10 mouse cellular contexts compared by ENCODE assay signal in the genomic region with DNA sequence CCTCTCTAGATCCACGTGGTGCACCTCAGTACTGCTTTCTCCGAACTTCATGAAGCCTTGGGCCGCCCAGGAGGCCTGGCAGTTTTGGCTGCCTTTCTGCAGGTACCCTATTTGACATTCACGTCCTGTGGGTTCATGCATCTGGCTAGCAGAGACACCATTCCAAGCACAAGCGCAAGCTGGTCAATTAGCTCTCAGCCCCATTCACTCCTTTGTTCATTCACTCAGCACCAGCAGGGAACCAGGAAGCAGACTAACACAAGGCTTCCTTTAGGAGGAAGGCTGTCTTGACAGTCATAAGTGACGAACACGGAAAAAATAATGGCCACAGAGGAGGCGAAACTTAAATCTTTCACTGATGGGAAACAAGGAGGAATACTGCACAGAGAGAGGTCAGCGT. TPM values are rescaled to one million over a fixed set of nuclear protein-coding genes. Genes with fewer than 3 reads are reported as not detected.
DNase-seq lines count a peak whose midpoint lies in the region; ATAC-seq and TF ChIP-seq lines count a peak whose summit lies in the region.
"Had no signal": no experiment of that assay in that cellular context is flagged by ENCODE, and none has a peak within 500 bp of the region (broad histone marks: within the 10 kb centered on the region; RNA-seq: fewer than 3 reads in every experiment).

No protein-coding gene starts in this region.

- no peaks in the 10 kb centered on the region for H3K36me3 ChIP-seq in heart, embryonic 11.5 days (ENCODE audit: control insufficient read depth, insufficient read depth, low read length)
- no peaks in the 10 kb centered on the region for H3K36me3 ChIP-seq in ES-Bruce4 (ENCODE audit: control insufficient read depth, insufficient read depth, low read length, poor library complexity, severe bottlenecking)
- H3K36me3 ChIP-seq in forebrain, postnatal 0 days (ENCODE audit: insufficient read depth) = no peaks in the 10 kb centered on the region
- H3K36me3 ChIP-seq in liver, postnatal 0 days (replicated peaks; ENCODE audit: insufficient read depth, low read length) = no peaks in the 10 kb centered on the region

- peak overlapping the region; percentile 85 for H3K4me2 ChIP-seq in heart, embryonic 11.5 days
- H3K4me2 ChIP-seq in forebrain, postnatal 0 days (ENCODE audit: low read depth) = peak overlapping the region; percentile 46
- peak overlapping the region; percentile 87 for H3K4me2 ChIP-seq in liver, postnatal 0 days (ENCODE audit: low read depth, low read length)

- WGBS in heart, embryonic 11.5 days (ENCODE audit: insufficient replicate concordance) = 28% methylated on average over 9 of the region's 9 CpGs
- WGBS in forebrain, postnatal 0 days = 18% methylated on average over 9 of the region's 9 CpGs
- 23% methylated on average over 9 of the region's 9 CpGs for WGBS in liver, postnatal 0 days (ENCODE audit: insufficient replicate concordance)

- no peaks in the 10 kb centered on the region for H3K27me3 ChIP-seq in heart, embryonic 11.5 days (ENCODE audit: control insufficient read depth, insufficient read depth, low read length)
- no peaks in the 10 kb centered on the region for H3K27me3 ChIP-seq in ES-Bruce4 (ENCODE audit: control insufficient read depth, insufficient read depth, low read length, poor library complexity, severe bottlenecking)
- peaks cover 3% of the 10 kb centered on the region for H3K27me3 ChIP-seq in forebrain, postnatal 0 days (ENCODE audit: insufficient read depth, low read length)
- H3K27me3 ChIP-seq in liver, postnatal 0 days (ENCODE audit: insufficient read depth, low read length) = 0 out of 2 replicates have a peak, but pooled peaks cover 5% of the 10 kb centered on the region

- TF ChIP-seq CTCF in ES-Bruce4 (IDR thresholded peaks at IDR 0.05; ENCODE audit: low read depth, low read length) = no peak
- no peak for TF ChIP-seq CTCF in forebrain, postnatal 0 days (IDR thresholded peaks at IDR 0.05; ENCODE audit: low read depth)
- no peak for TF ChIP-seq CTCF in liver, postnatal 0 days (IDR thresholded peaks at IDR 0.05; ENCODE audit: low read depth)

- DNase-seq in heart, adult 8-10 months (ENCODE audit: low spot score) = no peak
- no peak for DNase-seq in forebrain, postnatal 0 days
- DNase-seq in liver, postnatal 0 days = no peak
- DNase-seq in cerebellum, postnatal 14 days = no peak
- DNase-seq in layer of hippocampus, adult 11-12 months (ENCODE audit: low spot score) = no peak
- DNase-seq in thymus, postnatal 10 days (ENCODE audit: low spot score in 2 of 2) = no peak
- DNase-seq: kidney, postnatal 14 days; right cerebral cortex, postnatal 14 days had no signal

- no peak for ATAC-seq in heart, embryonic 11.5 days (replicated peaks; ENCODE audit: insufficient number of reproducible peaks, low FRiP score, low TSS enrichment)
- no peak for ATAC-seq in forebrain, postnatal 0 days
- peak; percentile 2; the same call in 1 of the 2 replicates for ATAC-seq in liver, postnatal 0 days

- no peak for TF ChIP-seq POLR2A in ES-Bruce4 (IDR thresholded peaks at IDR 0.05; ENCODE audit: insufficient read depth, low read length)

- TF ChIP-seq EP300 in ES-Bruce4 (IDR thresholded peaks at IDR 0.05; ENCODE audit: insufficient read depth, low read depth, low read length) = no peak
- no peak for TF ChIP-seq EP300 in liver, postnatal 0 days (IDR thresholded peaks at IDR 0.05; ENCODE audit: low read depth)

- no peak overlapping the region for H3K27ac ChIP-seq in heart, embryonic 11.5 days (ENCODE audit: low read depth, low read length)
- no peak overlapping the region for H3K27ac ChIP-seq in ES-Bruce4 (ENCODE audit: insufficient read depth, low read length)
- H3K27ac ChIP-seq in forebrain, postnatal 0 days (ENCODE audit: low read depth, low read length) = no peak overlapping the region
- H3K27ac ChIP-seq in liver, postnatal 0 days (ENCODE audit: low read depth) = no peak overlapping the region

- H3K9me3 ChIP-seq in heart, embryonic 11.5 days (replicated peaks; ENCODE audit: control insufficient read depth, low read length) = no peaks in the 10 kb centered on the region
- no peaks in the 10 kb centered on the region for H3K9me3 ChIP-seq in ES-Bruce4 (replicated peaks; ENCODE audit: control insufficient read depth, insufficient read depth, low read length, poor library complexity, severe bottlenecking)
- H3K9me3 ChIP-seq in forebrain, postnatal 0 days (ENCODE audit: low read length) = no peaks in the 10 kb centered on the region
- H3K9me3 ChIP-seq in liver, postnatal 0 days (ENCODE audit: low read length) = no peaks in the 10 kb centered on the region

- peaks cover 17% of the 10 kb centered on the region for H3K4me1 ChIP-seq in heart, embryonic 11.5 days (ENCODE audit: control insufficient read depth, insufficient read depth, low read length)
- peaks cover 3% of the 10 kb centered on the region for H3K4me1 ChIP-seq in ES-Bruce4 (ENCODE audit: control insufficient read depth, insufficient read depth, low read length)
- 0 out of 2 replicates have a peak, but pooled peaks cover 2% of the 10 kb centered on the region for H3K4me1 ChIP-seq in forebrain, postnatal 0 days (ENCODE audit: insufficient read depth)
- peaks cover 14% of the 10 kb centered on the region for H3K4me1 ChIP-seq in liver, postnatal 0 days (ENCODE audit: insufficient read depth)

- peak overlapping the region; percentile 44 for H3K4me3 ChIP-seq in heart, embryonic 11.5 days (ENCODE audit: low read depth, low read length)
- H3K4me3 ChIP-seq in ES-Bruce4 (ENCODE audit: low read depth, low read length) = peak overlapping the region; percentile 43; the same call in 1 of the 2 replicates
- no peak overlapping the region for H3K4me3 ChIP-seq in forebrain, postnatal 0 days (ENCODE audit: low read depth, low read length)
- peak overlapping the region; percentile 54 for H3K4me3 ChIP-seq in liver, postnatal 0 days (ENCODE audit: low read depth, low read length)

- H3K9ac ChIP-seq in heart, embryonic 11.5 days (ENCODE audit: low read depth, low read length) = peak overlapping the region; percentile 63; the same call in 1 of the 2 replicates
- no peak overlapping the region for H3K9ac ChIP-seq in ES-Bruce4 (ENCODE audit: low read depth, poor library complexity, severe bottlenecking)
- H3K9ac ChIP-seq in forebrain, postnatal 0 days = no peak overlapping the region
- H3K9ac ChIP-seq in liver, postnatal 0 days (replicated peaks) = peak overlapping the region; percentile 62

RNA-seq across cellular contexts. Expression of a gene that starts 2.3 kb away (rescaled TPM):
- polyA plus RNA-seq in heart, embryonic 11.5 days (2014; fragmentation: Nextera tagmentation; extraction: Ambion mirVana) = 1.7 and 3.2 TPM in 2 replicates
- 1 to 10 TPM in 1 of 4 experiments, under 1 TPM in 3; 0.25 to 1.0 (median 0.52) TPM for total RNA-seq in heart, adult 8-10 months (2022)
- 0.61 and 0.75 TPM in 2 replicates for polyA plus RNA-seq in ES-Bruce4 (2011; ENCODE audit: insufficient read depth, insufficient read length, low read depth, missing spikeins)
- total RNA-seq in forebrain, postnatal 0 days (2014; rRNA removed) = 0.14 and 0.31 TPM in 2 replicates
- polyA plus RNA-seq in forebrain, postnatal 0 days (2015; fragmentation: Nextera tagmentation; extraction: Ambion mirVana) = 0.65 and 0.70 TPM in 2 replicates
- polyA plus RNA-seq in liver, postnatal 0 days (2015; fragmentation: Nextera tagmentation; extraction: Ambion mirVana) = 0.95 and 1.1 TPM in 2 replicates

RNA-seq across cellular contexts. Expression of a gene that starts 9.6 kb away (rescaled TPM):
- 34.2 and 35.7 TPM in 2 replicates for polyA plus RNA-seq in heart, embryonic 11.5 days (2014; fragmentation: Nextera tagmentation; extraction: Ambion mirVana)
- not detected for total RNA-seq in heart, adult 8-10 months (2022)
- polyA plus RNA-seq in ES-Bruce4 (2011; ENCODE audit: insufficient read depth, insufficient read length, low read depth, missing spikeins) = 33.1 and 40.8 TPM in 2 replicates
- 2.9 and 4.5 TPM in 2 replicates for total RNA-seq in forebrain, postnatal 0 days (2014; rRNA removed)
- 3.6 and 3.9 TPM in 2 replicates for polyA plus RNA-seq in forebrain, postnatal 0 days (2015; fragmentation: Nextera tagmentation; extraction: Ambion mirVana)
- 14.2 and 15.2 TPM in 2 replicates for polyA plus RNA-seq in liver, postnatal 0 days (2015; fragmentation: Nextera tagmentation; extraction: Ambion mirVana)

RNA-seq across cellular contexts. Expression of a gene that starts 14.5 kb away (rescaled TPM):
- 155 and 162 TPM in 2 replicates for polyA plus RNA-seq in heart, embryonic 11.5 days (2014; fragmentation: Nextera tagmentation; extraction: Ambion mirVana)
- total RNA-seq in heart, adult 8-10 months (2022) = 10 to 100 TPM; 25.4 to 34.9 (median 31.1) TPM
- polyA plus RNA-seq in ES-Bruce4 (2011; ENCODE audit: insufficient read depth, insufficient read length, low read depth, missing spikeins) = 81.8 and 86.0 TPM in 2 replicates
- 4.1 and 11.7 TPM in 2 replicates for total RNA-seq in forebrain, postnatal 0 days (2014; rRNA removed)
- polyA plus RNA-seq in forebrain, postnatal 0 days (2015; fragmentation: Nextera tagmentation; extraction: Ambion mirVana) = 5.1 and 8.1 TPM in 2 replicates
- 17.3 and 58.9 TPM in 2 replicates for polyA plus RNA-seq in liver, postnatal 0 days (2015; fragmentation: Nextera tagmentation; extraction: Ambion mirVana)

RNA-seq across cellular contexts. Expression of a gene that starts 16.4 kb away (rescaled TPM):
- 73.6 and 75.8 TPM in 2 replicates for polyA plus RNA-seq in heart, embryonic 11.5 days (2014; fragmentation: Nextera tagmentation; extraction: Ambion mirVana)
- total RNA-seq in heart, adult 8-10 months (2022) = 10 to 100 TPM; 28.7 to 39.4 (median 32.4) TPM
- 16.5 and 17.8 TPM in 2 replicates for polyA plus RNA-seq in ES-Bruce4 (2011; ENCODE audit: insufficient read depth, insufficient read length, low read depth, missing spikeins)
- total RNA-seq in forebrain, postnatal 0 days (2014; rRNA removed) = 57.3 and 86.2 TPM in 2 replicates
- polyA plus RNA-seq in forebrain, postnatal 0 days (2015; fragmentation: Nextera tagmentation; extraction: Ambion mirVana) = 92.2 and 103 TPM in 2 replicates
- 41.1 and 46.0 TPM in 2 replicates for polyA plus RNA-seq in liver, postnatal 0 days (2015; fragmentation: Nextera tagmentation; extraction: Ambion mirVana)

RNA-seq across cellular contexts. Expression of a gene that starts 25.6 kb away (rescaled TPM):
- polyA plus RNA-seq in heart, embryonic 11.5 days (2014; fragmentation: Nextera tagmentation; extraction: Ambion mirVana) = not detected in 2 replicates
- not detected for total RNA-seq in heart, adult 8-10 months (2022)
- not detected in 2 replicates for polyA plus RNA-seq in ES-Bruce4 (2011; ENCODE audit: insufficient read depth, insufficient read length, low read depth, missing spikeins)
- not detected in 2 replicates for total RNA-seq in forebrain, postnatal 0 days (2014; rRNA removed)
- not detected in 2 replicates for polyA plus RNA-seq in forebrain, postnatal 0 days (2015; fragmentation: Nextera tagmentation; extraction: Ambion mirVana)
- polyA plus RNA-seq in liver, postnatal 0 days (2015; fragmentation: Nextera tagmentation; extraction: Ambion mirVana) = 0.53 and 0.94 TPM in 2 replicates

Comparison
In these comparisons a context has a peak if more than half of its experiments do, and no peak if none do; other contexts are left out.
1. H3K9ac ChIP-seq: peak in heart, embryonic 11.5 days (single experiment) and liver, postnatal 0 days (single experiment); none in ES-Bruce4 (single experiment) and forebrain, postnatal 0 days (single experiment).
2. Peak in every context shown above with its lines, with median percentiles within 50 percentile points of each other: H3K4me2 ChIP-seq.